Mouse (Mus musculus) CH12.LX (cell line): ENCODE data around the gene Map6. TPM values are rescaled to one million over a fixed set of nuclear protein-coding genes. Genes with fewer than 3 reads are reported as not detected.
A peak's percentile ranks its signal among the peaks of the same experiment; 100 is the strongest.

Source experiments
- DNase-seq: peaks from one replicate; pipeline ENCODE4 v3.0.0-alpha.2; 2013; ENCODE audit errors: extremely low read depth
- H3K27ac ChIP-seq: 2 replicates; pipeline ENCODE4 v1.5.1; 2012; ENCODE audit warnings: low read depth, mild to moderate bottlenecking, control low read depth, moderate library complexity; ENCODE audit not compliant: insufficient read depth
- H3K27me3 ChIP-seq: replicated peaks from 2 replicates; pipeline ENCODE3; 2012; ENCODE audit warnings: inconsistent platforms
- H3K36me3 ChIP-seq, 2 experiments: replicated peaks in 1 of 2; 2 replicates each; pipeline versions ENCODE3 to v1.6.1; 2012; ENCODE audit warnings: inconsistent platforms in 1 of 2, low read length in 1 of 2, mild to moderate bottlenecking in 1 of 2, mixed read lengths in 1 of 2, moderate library complexity in 1 of 2; ENCODE audit not compliant: control insufficient read depth in 1 of 2, insufficient read depth in 1 of 2
- H3K4me1 ChIP-seq, 2 experiments: 2 replicates each; pipeline ENCODE4 v1.6.1; 2012; ENCODE audit warnings: inconsistent platforms in 1 of 2, moderate library complexity in 1 of 2; ENCODE audit not compliant: insufficient read depth in 2 of 2, control insufficient read depth in 1 of 2
- H3K4me2 ChIP-seq: 2 replicates; pipeline ENCODE4 v1.6.1; 2012; ENCODE audit warnings: low read depth, mild to moderate bottlenecking, control low read depth; ENCODE audit not compliant: poor library complexity, insufficient read depth, severe bottlenecking
- H3K4me3 ChIP-seq, 3 experiments: fragments of 150-350 bp in 1 of 3; sonication (generic) in 1 of 3; replicated peaks in 1 of 3; 2 replicates each; pipeline versions ENCODE3 to v1.5.1; 2011 to 2012; ENCODE audit warnings: low read depth in 2 of 3, low read length in 2 of 3, mild to moderate bottlenecking in 2 of 3, moderate library complexity in 2 of 3, control low read depth in 1 of 3, improper control_type of control experiment in 1 of 3, inconsistent platforms in 1 of 3, mixed read lengths in 1 of 3; ENCODE audit not compliant: poor library complexity in 1 of 3
- H3K79me2 ChIP-seq: replicated peaks from 2 replicates; pipeline ENCODE4 v1.6.1; 2012; ENCODE audit warnings: mild to moderate bottlenecking, moderate library complexity; ENCODE audit not compliant: control insufficient read depth, poor library complexity, insufficient read depth, severe bottlenecking; ENCODE audit errors: extremely low read depth
- H3K9ac ChIP-seq: 2 replicates; pipeline ENCODE4 v1.6.1; 2012; ENCODE audit warnings: low read depth, mild to moderate bottlenecking, control low read depth, moderate library complexity; ENCODE audit not compliant: insufficient read depth
- H3K9me3 ChIP-seq: replicated peaks from 2 replicates; pipeline ENCODE3; 2012; ENCODE audit warnings: low read length, inconsistent platforms, mixed read lengths
- CHD1 ChIP-seq: IDR thresholded peaks from 2 replicates; pipeline ENCODE4 v1.6.1; 2012; ENCODE audit warnings: low read depth, low read length, improper control_type of control experiment, inconsistent platforms
- E2F4 ChIP-seq: IDR thresholded peaks from 2 replicates; pipeline ENCODE4 v1.6.1; 2011; ENCODE audit warnings: low read depth, low read length, improper control_type of control experiment; ENCODE audit not compliant: insufficient replicate concordance
- ELF1 ChIP-seq: IDR thresholded peaks from 2 replicates; pipeline ENCODE4 v1.6.1; 2014; ENCODE audit warnings: low read depth, mild to moderate bottlenecking, inconsistent platforms, low read length, improper control_type of control experiment
- GABPA ChIP-seq: IDR thresholded peaks from 2 replicates; pipeline ENCODE4 v1.6.1; 2012; ENCODE audit warnings: low read depth, low read length, improper control_type of control experiment, inconsistent platforms; ENCODE audit not compliant: insufficient replicate concordance
- HCFC1 ChIP-seq: IDR thresholded peaks from 2 replicates; pipeline ENCODE4 v1.6.1; 2012; ENCODE audit warnings: low read depth, mild to moderate bottlenecking, inconsistent platforms, low read length, improper control_type of control experiment
- IRF4 ChIP-seq: IDR thresholded peaks from 2 replicates; pipeline ENCODE4 v1.6.1; 2014; ENCODE audit warnings: low read depth, mild to moderate bottlenecking, inconsistent platforms, low read length, improper control_type of control experiment
- JUN ChIP-seq: IDR thresholded peaks from 2 replicates; pipeline ENCODE4 v1.6.1; 2011; ENCODE audit warnings: low read depth, mild to moderate bottlenecking, low read length, improper control_type of control experiment, moderate library complexity; ENCODE audit not compliant: insufficient read depth
- JUND ChIP-seq: conservative IDR thresholded peaks from 2 replicates; pipeline ENCODE4 v1.6.1; 2011; ENCODE audit warnings: low read depth, low read length, improper control_type of control experiment
- MAFK ChIP-seq: IDR thresholded peaks from 2 replicates; pipeline ENCODE4 v1.6.1; 2011; ENCODE audit warnings: low read length, improper control_type of control experiment; ENCODE audit not compliant: insufficient replicate concordance
- MAZ ChIP-seq: IDR thresholded peaks from 2 replicates; pipeline ENCODE4 v1.6.1; 2012; ENCODE audit warnings: low read depth, mild to moderate bottlenecking, inconsistent platforms, low read length, improper control_type of control experiment, moderate library complexity
- MXI1 ChIP-seq: IDR thresholded peaks from 2 replicates; pipeline ENCODE4 v1.6.1; 2011; ENCODE audit warnings: mild to moderate bottlenecking, low read depth, low read length, improper control_type of control experiment
- NELFE ChIP-seq: IDR thresholded peaks from 2 replicates; pipeline ENCODE4 v1.6.1; 2011; ENCODE audit warnings: low read depth, low read length, improper control_type of control experiment
- NRF1 ChIP-seq: IDR thresholded peaks from 2 replicates; pipeline ENCODE4 v1.6.1; 2014; ENCODE audit warnings: low read depth, mild to moderate bottlenecking, inconsistent platforms, low read length, improper control_type of control experiment, moderate library complexity
- POLR2A ChIP-seq: IDR thresholded peaks from 2 replicates; pipeline ENCODE4 v1.6.1; 2011; ENCODE audit warnings: low read depth, mild to moderate bottlenecking, improper control_type of control experiment, low read length
- POLR2AphosphoS2 ChIP-seq: IDR thresholded peaks from 2 replicates; pipeline ENCODE4 v1.6.1; 2011; ENCODE audit warnings: low read depth, low read length, improper control_type of control experiment
- SIN3A ChIP-seq: IDR thresholded peaks from 2 replicates; pipeline ENCODE4 v1.6.1; 2012; ENCODE audit warnings: low read length, improper control_type of control experiment, inconsistent platforms
- TCF12 ChIP-seq: IDR thresholded peaks from 2 replicates; pipeline ENCODE4 v1.6.1; 2014; ENCODE audit warnings: low read depth, mild to moderate bottlenecking, inconsistent platforms, low read length, improper control_type of control experiment
- UBTF ChIP-seq: IDR thresholded peaks from 2 replicates; pipeline ENCODE4 v1.6.1; 2012; ENCODE audit warnings: low read depth, mild to moderate bottlenecking, inconsistent platforms, low read length, improper control_type of control experiment, moderate library complexity
- USF1 ChIP-seq: IDR thresholded peaks from 2 replicates; pipeline ENCODE4 v1.6.1; 2014; ENCODE audit warnings: low read depth, mild to moderate bottlenecking, inconsistent platforms, low read length, improper control_type of control experiment
- ZKSCAN1 ChIP-seq: IDR thresholded peaks from 2 replicates; pipeline ENCODE4 v1.6.1; 2012; ENCODE audit warnings: low read depth, inconsistent platforms, low read length, improper control_type of control experiment, borderline replicate concordance
- ZMIZ1 ChIP-seq: IDR thresholded peaks from 2 replicates; pipeline ENCODE4 v1.6.1; 2012; ENCODE audit warnings: low read depth, mild to moderate bottlenecking, inconsistent platforms, low read length, improper control_type of control experiment
- dilution Hi-C: fragments of 300-500 bp; cut with MboI; formaldehyde crosslinking; loops from 2 replicates; pipeline ENCODE4 v1.14.3; 2020; ENCODE audit warnings: low sequenced_read_pairs; ENCODE audit not compliant: extremely low pct_unique_long_range_greater_than_20kb, extremely low pct_ligation_motif_present
- in situ Hi-C: fragments of 300-500 bp; cut with MboI; formaldehyde crosslinking; loops from 3 replicates; pipeline ENCODE4 v1.14.3; 2019; ENCODE audit warnings: low sequenced_read_pairs, low pct_ligation_motif_present, low pct_unique_long_range_greater_than_20kb, mixed read lengths
- polyA plus RNA-seq: library from polyadenylated mRNA; unstranded; fragments of >175 nt; gene quantifications from 2 replicates; pipeline ENCODE4 v1.2.1, GENCODE M21; 2012; ENCODE audit warnings: low read depth; ENCODE audit not compliant: insufficient read length
- total RNA-seq, 2 experiments: library from RNA; depleted of rRNA; stranded (reverse); fragments of 300-350 nt in 1 of 2; fragments of >200 nt in 1 of 2; gene quantifications; 2 replicates each; pipeline ENCODE4 v1.2.3; 2012 to 2014

Gene Map6
- total and polyA plus RNA-seq, 3 experiments: 0.32 to 1.4 (median 1.1) TPM

DNA sequence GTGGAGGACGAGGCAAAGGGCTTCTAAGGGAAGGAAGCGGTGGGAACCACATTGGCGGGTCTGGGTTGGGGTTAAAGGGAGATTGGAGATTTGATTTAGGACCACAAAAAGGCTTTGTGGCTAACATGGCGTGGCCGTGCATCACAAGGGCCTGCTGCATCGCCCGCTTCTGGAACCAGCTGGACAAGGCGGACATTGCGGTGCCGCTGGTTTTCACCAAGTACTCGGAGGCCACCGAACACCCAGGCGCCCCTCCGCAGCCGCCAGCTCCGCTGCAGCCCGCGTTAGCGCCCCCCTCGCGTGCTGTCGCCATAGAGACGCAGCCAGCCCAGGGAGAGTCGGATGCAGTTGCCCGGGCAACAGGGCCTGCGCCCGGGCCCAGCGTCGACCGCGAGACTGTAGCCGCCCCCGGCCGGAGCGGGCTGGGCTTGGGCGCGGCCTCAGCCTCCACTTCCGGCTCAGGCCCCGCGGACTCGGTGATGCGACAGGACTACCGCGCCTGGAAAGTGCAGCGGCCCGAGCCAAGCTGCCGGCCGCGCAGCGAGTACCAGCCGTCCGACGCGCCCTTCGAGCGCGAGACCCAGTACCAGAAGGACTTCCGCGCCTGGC is 754 bp downstream of the Map6 start:
- peak; percentile 22 for DNase-seq
- Histone ChIP-seq H3K4me1 (peaks cover 4 to 8% of the 10 kb centered on the region in 2 experiments; a peak in 2 of 4 replicates), H3K4me3 (peak overlapping the region; percentile 13 to 36 (median 30)), H3K27me3 (peaks cover 18% of the 10 kb centered on the region), H3K36me3 (no peaks in the 10 kb centered on the region), H3K4me2 (peak overlapping the region; percentile 60), H3K79me2 (no peaks in the 10 kb centered on the region), H3K9me3 (no peaks in the 10 kb centered on the region), H3K27ac (no peak overlapping the region), H3K9ac (no peak overlapping the region)
- TF ChIP-seq POLR2AphosphoS2: no peak
- no peak for TF ChIP-seq E2F4
- TF ChIP-seq ELF1: peak; percentile 73
- TF ChIP-seq NELFE: no peak
- TF ChIP-seq MAZ: no peak
- TF ChIP-seq UBTF: no peak
- no peak for TF ChIP-seq IRF4
- no peak for TF ChIP-seq NRF1
- TF ChIP-seq JUND: no peak
- TF ChIP-seq MXI1: no peak
- TF ChIP-seq ZMIZ1: no peak
- TF ChIP-seq SIN3A: no peak
- TF ChIP-seq POLR2A: peak; percentile 35; the same call in 1 of the 2 replicates
- dilution Hi-C loops: no loop called here
- in situ Hi-C loops: loop anchor here (5.0 kb wide), 1 partner anchor 94 kb away; no protein-coding TSS in a partner anchor

DNA sequence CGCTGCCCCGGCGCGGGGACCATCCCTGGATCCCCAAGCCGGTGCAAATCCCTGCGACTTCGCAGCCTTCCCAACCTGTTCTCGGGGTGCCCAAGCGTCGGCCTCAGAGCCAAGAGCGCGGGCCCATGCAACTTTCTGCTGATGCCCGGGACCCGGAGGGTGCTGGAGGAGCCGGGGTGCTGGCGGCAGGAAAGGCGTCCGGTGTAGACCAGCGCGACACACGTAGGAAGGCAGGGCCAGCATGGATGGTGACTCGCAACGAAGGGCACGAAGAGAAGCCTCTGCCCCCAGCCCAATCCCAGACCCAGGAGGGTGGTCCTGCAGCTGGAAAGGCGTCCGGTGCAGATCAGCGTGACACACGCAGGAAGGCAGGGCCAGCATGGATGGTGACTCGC is 1.3 kb downstream of the Map6 start:
- no peaks in the 10 kb centered on the region for H3K79me2 ChIP-seq
- DNase-seq: no peak
- H3K4me2 ChIP-seq: peak overlapping the region; percentile 60
- dilution Hi-C loops: no loop called here
- peak overlapping the region; percentile 13 to 36 (median 30) for H3K4me3 ChIP-seq
- H3K9me3 ChIP-seq: no peaks in the 10 kb centered on the region
- H3K27ac ChIP-seq: no peak overlapping the region
- H3K9ac ChIP-seq: no peak overlapping the region
- H3K4me1 ChIP-seq: peaks cover 4 to 8% of the 10 kb centered on the region in 2 experiments; a peak in 2 of 4 replicates
- in situ Hi-C loops: loop anchor here (5.0 kb wide), 1 partner anchor 94 kb away; no protein-coding TSS in a partner anchor
- TF ChIP-seq GABPA: no peak
- TF ChIP-seq MAFK: no peak
- no peak for TF ChIP-seq ZKSCAN1
- TF ChIP-seq USF1: no peak
- TF ChIP-seq TCF12: no peak
- no peak for TF ChIP-seq CHD1
- TF ChIP-seq JUN: no peak
- no peak for TF ChIP-seq ELF1
- TF ChIP-seq HCFC1: no peak
- H3K36me3 ChIP-seq: no peaks in the 10 kb centered on the region
- peaks cover 18% of the 10 kb centered on the region for H3K27me3 ChIP-seq
